ENCODE assay signal across 15 mouse cellular contexts in the genomic region with DNA sequence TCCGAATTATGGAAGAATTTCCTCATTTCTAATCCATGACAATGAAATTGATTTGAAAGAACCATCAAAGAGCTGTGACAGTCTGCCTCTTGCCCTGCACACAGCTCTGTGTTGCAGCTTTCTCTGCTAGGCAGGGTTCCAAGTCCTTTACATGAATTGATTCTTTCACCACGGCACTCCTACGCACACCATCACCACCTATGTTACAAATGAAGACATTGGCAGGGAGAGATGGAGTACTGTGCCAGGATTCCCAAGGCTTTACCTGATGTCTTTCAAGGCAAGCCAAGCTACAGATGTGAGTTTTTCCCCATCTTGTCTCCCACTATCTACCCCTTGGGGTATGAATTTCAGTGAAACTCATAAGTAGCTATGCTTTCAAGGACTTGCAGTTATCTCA.
DNase-seq lines count a peak whose midpoint lies in the region; ATAC-seq lines count a peak whose summit lies in the region.
"Had no signal": no experiment of that assay in that cellular context is flagged by ENCODE, and none has a peak within 500 bp of the region (broad histone marks: within the 10 kb centered on the region; RNA-seq: fewer than 3 reads in every experiment).

No protein-coding gene starts in this region.

- H3K9ac ChIP-seq in forebrain, embryonic 15.5 days (replicated peaks), result no peak overlapping the region
- no peak overlapping the region for H3K9ac ChIP-seq in midbrain, embryonic 14.5 days (replicated peaks; ENCODE audit: low read length)
- H3K9ac ChIP-seq in midbrain, embryonic 15.5 days, result no peak overlapping the region
- H3K9ac ChIP-seq: heart, embryonic 13.5 days; limb, embryonic 12.5 days; lung, embryonic 15.5 days; midbrain, embryonic 12.5 days had no signal

- no peak overlapping the region for H3K4me2 ChIP-seq in forebrain, embryonic 15.5 days (replicated peaks)
- H3K4me2 ChIP-seq in midbrain, embryonic 14.5 days (ENCODE audit: low read length), result no peak overlapping the region
- H3K4me2 ChIP-seq in midbrain, embryonic 15.5 days, result no peak overlapping the region
- H3K4me2 ChIP-seq: heart, embryonic 13.5 days; limb, embryonic 12.5 days; lung, embryonic 15.5 days; midbrain, embryonic 12.5 days had no signal

- H3K27me3 ChIP-seq in forebrain, embryonic 15.5 days, result no peaks in the 10 kb centered on the region
- no peaks in the 10 kb centered on the region for H3K27me3 ChIP-seq in forebrain, embryonic 10.5 days (ENCODE audit: poor library complexity, severe bottlenecking)
- H3K27me3 ChIP-seq in midbrain, embryonic 14.5 days (ENCODE audit: control insufficient read depth, insufficient read depth, low read length), result no peaks in the 10 kb centered on the region
- no peaks in the 10 kb centered on the region for H3K27me3 ChIP-seq in midbrain, embryonic 15.5 days (replicated peaks)
- H3K27me3 ChIP-seq: heart, embryonic 13.5 days; limb, embryonic 12.5 days; lung, embryonic 15.5 days; midbrain, embryonic 12.5 days had no signal

- H3K4me3 ChIP-seq in forebrain, embryonic 15.5 days, result no peak overlapping the region
- H3K4me3 ChIP-seq in forebrain, embryonic 10.5 days, result no peak overlapping the region
- H3K4me3 ChIP-seq in midbrain, embryonic 14.5 days (replicated peaks; ENCODE audit: low read depth, low read length), result no peak overlapping the region
- no peak overlapping the region for H3K4me3 ChIP-seq in midbrain, embryonic 15.5 days
- H3K4me3 ChIP-seq: heart, embryonic 13.5 days; limb, embryonic 12.5 days; lung, embryonic 15.5 days; midbrain, embryonic 12.5 days had no signal

- no peaks in the 10 kb centered on the region for H3K4me1 ChIP-seq in forebrain, embryonic 15.5 days
- H3K4me1 ChIP-seq in forebrain, embryonic 10.5 days, result no peaks in the 10 kb centered on the region
- no peaks in the 10 kb centered on the region for H3K4me1 ChIP-seq in midbrain, embryonic 14.5 days (ENCODE audit: control insufficient read depth, insufficient read depth, low read length)
- H3K4me1 ChIP-seq in midbrain, embryonic 15.5 days, result no peaks in the 10 kb centered on the region
- H3K4me1 ChIP-seq: heart, embryonic 13.5 days; limb, embryonic 12.5 days; lung, embryonic 15.5 days; midbrain, embryonic 12.5 days had no signal

- no peaks in the 10 kb centered on the region for H3K9me3 ChIP-seq in forebrain, embryonic 15.5 days
- no peaks in the 10 kb centered on the region for H3K9me3 ChIP-seq in forebrain, embryonic 10.5 days
- H3K9me3 ChIP-seq in midbrain, embryonic 14.5 days (ENCODE audit: control insufficient read depth, low read length), result no peaks in the 10 kb centered on the region
- no peaks in the 10 kb centered on the region for H3K9me3 ChIP-seq in midbrain, embryonic 15.5 days
- H3K9me3 ChIP-seq: heart, embryonic 13.5 days; limb, embryonic 12.5 days; lung, embryonic 15.5 days; midbrain, embryonic 12.5 days had no signal

- DNase-seq in forebrain, embryonic 10.5 days (ENCODE audit: extremely low spot score, low spot score), result no peak
- DNase-seq in midbrain, embryonic 14.5 days, result peak; percentile 18
- peak; percentile 68 for DNase-seq in layer of hippocampus, adult 9-11 months
- DNase-seq in right cerebral cortex, postnatal 14 days, result peak; percentile 11
- DNase-seq in adrenal gland, adult (ENCODE audit: inconsistent age in 2 of 2, low spot score in 1 of 2), result no peak
- no peak for DNase-seq in spleen, postnatal 36 days (ENCODE audit: low spot score in 2 of 2)
- DNase-seq: cerebellum, adult 11 months; gastrocnemius, postnatal 14 days; kidney, postnatal 10 days had no signal

- WGBS in forebrain, embryonic 15.5 days, result 45% methylated on average over 3 of the region's 3 CpGs
- 91% methylated on average over 3 of the region's 3 CpGs for WGBS in forebrain, embryonic 10.5 days
- 87% methylated on average over 3 of the region's 3 CpGs for WGBS in midbrain, embryonic 14.5 days
- WGBS in midbrain, embryonic 15.5 days, result 75% methylated on average over 3 of the region's 3 CpGs

- peak; percentile 72; the same call in 1 of the 2 replicates for ATAC-seq in forebrain, embryonic 15.5 days (replicated peaks)
- ATAC-seq in midbrain, embryonic 14.5 days (ENCODE audit: low FRiP score, low TSS enrichment), result no peak
- ATAC-seq in midbrain, embryonic 15.5 days (replicated peaks), result no peak

- no peak overlapping the region for H3K27ac ChIP-seq in forebrain, embryonic 15.5 days (replicated peaks)
- H3K27ac ChIP-seq in forebrain, embryonic 10.5 days, result no peak overlapping the region
- no peak overlapping the region for H3K27ac ChIP-seq in midbrain, embryonic 14.5 days (replicated peaks; ENCODE audit: low read depth, low read length)
- H3K27ac ChIP-seq in midbrain, embryonic 15.5 days, result no peak overlapping the region
- H3K27ac ChIP-seq: heart, embryonic 13.5 days; limb, embryonic 12.5 days; lung, embryonic 15.5 days; midbrain, embryonic 12.5 days had no signal

- H3K36me3 ChIP-seq in forebrain, embryonic 15.5 days, result peaks cover 13% of the 10 kb centered on the region
- H3K36me3 ChIP-seq in forebrain, embryonic 10.5 days (replicated peaks), result peaks cover 84% of the 10 kb centered on the region
- peaks cover 26% of the 10 kb centered on the region for H3K36me3 ChIP-seq in midbrain, embryonic 14.5 days (ENCODE audit: control insufficient read depth, insufficient read depth, low read length)
- peaks cover 11% of the 10 kb centered on the region; the same call in 1 of the 2 replicates for H3K36me3 ChIP-seq in midbrain, embryonic 15.5 days (replicated peaks)

Comparison
In these comparisons a context has a peak if more than half of its experiments do, and no peak if none do; other contexts are left out.
1. DNase-seq: peak in midbrain, embryonic 14.5 days (single experiment), layer of hippocampus, adult 9-11 months (single experiment) and right cerebral cortex, postnatal 14 days (single experiment); none in forebrain, embryonic 10.5 days (single experiment), adrenal gland, adult (0 of 2) and spleen, postnatal 36 days (0 of 2).